Mouse (Mus musculus) liver, embryonic 14.5 days (tissue): ENCODE results near the gene Sike1.

Experiments
- CTCF ChIP-seq: IDR thresholded peaks from 2 replicates; pipeline ENCODE4 v1.5.1; 2016; ENCODE audit warnings: antibody characterized with exemption, low read depth, control low read depth
- EP300 ChIP-seq: IDR thresholded peaks from 2 replicates; pipeline ENCODE4 v1.6.1; 2016; ENCODE audit warnings: antibody characterized with exemption, low read depth

- TF ChIP-seq CTCF (no peak), EP300 (no peak)
These were observed 48.6 kb upstream of the Sike1 start for GRCm38 (mm10) chr3:102946861-102947260.
